Mouse (Mus musculus): ENCODE measurements around the gene Spats2l.

DNA sequence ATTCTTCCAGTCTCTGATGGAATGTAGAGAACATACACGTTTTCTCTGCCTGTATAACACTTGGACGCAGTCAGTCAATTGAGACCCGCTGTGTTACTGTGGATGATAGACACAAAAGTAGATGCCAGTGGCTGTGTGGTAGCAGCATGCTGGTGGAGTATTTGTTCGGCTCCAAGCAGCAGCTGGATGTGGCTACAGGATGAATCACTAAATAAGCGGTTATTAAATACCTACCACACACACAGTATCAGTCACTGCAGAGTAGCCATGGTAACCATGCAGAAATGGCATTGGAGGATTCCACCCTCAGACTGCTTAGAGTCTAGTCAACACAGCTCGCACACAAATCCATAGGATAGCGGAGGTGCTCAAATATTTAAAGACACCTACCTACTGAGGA is 100.0 kb downstream of the Spats2l start:
- TF ChIP-seq GATA1 (IDR thresholded peaks at IDR 0.05; ENCODE audit: borderline replicate concordance, low read length), result no peak
- no peak for TF ChIP-seq FLI1 (IDR thresholded peaks at IDR 0.05; ENCODE audit: low read length)

Data from megakaryocyte, embryonic 14.5 days (primary cell).